Mouse (Mus musculus): ENCODE results near the gene Paqr4.

Paqr4 gene

DNA sequence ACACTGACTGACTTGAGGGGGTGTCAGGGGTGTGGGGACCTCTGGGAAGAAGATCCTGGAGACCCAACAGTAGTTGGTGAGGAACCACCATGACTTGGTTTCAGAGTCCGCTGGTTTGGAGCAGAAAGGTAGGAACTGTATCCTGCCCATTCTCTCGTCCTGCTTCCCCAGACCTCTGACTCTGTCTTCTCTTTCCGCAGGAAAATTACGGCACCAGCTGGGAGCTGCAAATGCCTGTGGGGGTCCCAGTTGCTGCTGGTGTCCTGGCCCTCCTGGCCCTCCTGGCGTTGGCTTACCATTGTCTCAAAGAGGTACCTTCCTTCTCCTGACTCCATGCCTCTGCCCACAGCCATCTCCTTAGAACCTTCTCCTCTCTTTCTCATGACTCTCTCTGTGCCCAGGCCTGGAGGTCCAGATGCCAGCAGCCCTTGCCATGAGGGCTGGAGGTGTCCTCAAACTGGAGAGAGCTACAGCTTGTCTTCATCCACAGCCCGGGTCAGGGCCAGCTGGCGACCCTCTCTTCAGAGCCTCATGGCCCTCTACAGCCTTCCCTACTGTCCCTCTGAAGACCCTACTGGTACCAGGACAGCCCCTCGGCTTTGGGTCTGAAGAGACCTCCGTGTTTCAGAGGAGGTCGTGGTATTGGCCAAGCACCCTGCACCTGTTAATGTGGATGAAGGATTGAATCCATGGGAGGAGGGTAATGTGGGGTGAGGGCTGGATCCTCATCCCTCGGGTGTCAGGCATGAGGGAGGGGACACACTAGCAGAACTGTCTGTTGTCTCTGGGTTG lies 8.9 kb upstream of the Paqr4 start:
- DNase-seq (ENCODE audit: low read depth, low spot score): peak; percentile 7

DNA sequence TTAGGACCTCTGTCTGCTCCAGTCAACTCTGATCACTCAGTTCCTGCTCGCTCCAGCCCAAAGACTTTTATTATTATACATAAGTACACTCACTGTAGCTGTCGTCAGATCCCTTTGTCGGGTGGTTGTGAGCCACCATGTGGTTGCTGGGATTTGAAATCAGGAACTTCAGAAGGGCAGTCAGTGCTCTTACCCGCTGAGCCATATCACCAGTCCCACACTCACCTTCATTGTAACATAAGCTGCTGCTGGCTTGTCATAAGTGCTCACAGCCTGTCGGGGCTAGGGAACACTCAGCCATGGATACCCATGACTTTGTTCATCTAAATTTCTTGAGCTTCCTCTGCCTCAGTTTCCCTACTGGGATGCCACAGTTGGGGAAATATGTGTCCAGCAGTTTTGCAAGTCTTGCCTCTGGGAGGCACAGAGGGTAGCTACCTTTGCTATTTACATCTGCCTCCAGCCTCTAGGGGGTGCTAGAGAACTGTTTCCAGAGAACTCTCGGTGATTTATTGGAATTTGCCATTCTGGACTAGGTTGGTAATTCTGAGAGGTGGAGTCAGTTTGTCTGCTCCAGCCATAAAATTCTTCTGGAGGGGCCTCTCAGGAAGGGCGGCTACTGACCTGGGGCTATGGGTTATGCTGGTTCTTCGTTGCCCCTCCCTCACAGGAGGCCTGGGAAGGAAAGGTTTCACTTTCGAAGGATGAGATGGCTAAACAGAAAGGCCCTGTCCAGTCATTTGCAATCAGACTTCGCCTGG lies 8.1 kb upstream of the Paqr4 start:
- DNase-seq (ENCODE audit: low read depth, low spot score): peak; percentile 92

DNA sequence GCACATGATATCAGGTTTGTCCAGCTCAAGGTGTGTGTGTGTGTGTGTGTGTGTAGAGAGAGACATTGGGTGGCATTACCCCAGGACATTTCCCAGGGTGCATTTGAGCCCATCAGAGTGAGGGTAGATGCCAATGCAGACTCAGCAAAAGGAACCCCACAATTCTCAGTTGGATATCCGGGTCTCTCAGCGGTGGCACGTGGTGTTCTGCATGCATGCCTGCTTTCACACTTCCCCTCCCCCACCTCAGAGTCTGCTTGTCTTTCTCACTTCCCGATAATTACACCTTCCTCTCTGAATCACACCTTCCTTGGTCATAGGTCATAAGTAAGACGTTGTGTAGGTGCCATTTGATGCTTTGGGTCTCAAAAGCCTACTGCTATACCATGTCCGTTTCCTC lies 7.4 kb upstream of the Paqr4 start:
- peak; percentile 92 for DNase-seq (ENCODE audit: low read depth, low spot score)

GRCm38 (mm10) chr17:23747471-23747870 lies 6.8 kb upstream of the Paqr4 start:
- peak; percentile 30 for DNase-seq (ENCODE audit: low read depth, low spot score)

GRCm38 (mm10) chr17:23746767-23747166 lies 6.1 kb upstream of the Paqr4 start:
- peak; percentile 60 for DNase-seq (ENCODE audit: low read depth, low spot score)

DNA sequence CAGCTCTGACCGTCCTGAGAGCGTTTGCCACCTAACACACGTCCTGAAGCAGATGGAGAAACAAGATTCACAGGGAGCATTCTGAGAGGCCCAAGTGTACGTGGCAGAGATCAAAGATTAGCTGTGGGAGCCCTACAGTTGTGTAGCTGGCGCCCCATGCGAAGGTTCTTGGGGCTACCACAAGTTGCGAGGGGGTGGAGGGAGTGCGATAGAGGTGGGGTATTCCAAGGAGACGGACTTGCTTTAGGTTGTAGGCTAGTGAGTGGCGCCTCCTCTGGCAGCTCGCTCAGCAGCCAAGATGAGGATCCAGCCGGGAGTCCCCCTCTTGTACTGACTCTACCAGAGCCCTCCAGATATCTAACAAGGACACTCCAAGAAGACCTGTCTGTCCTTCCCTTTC lies 5.6 kb upstream of the Paqr4 start:
- no peak for DNase-seq (ENCODE audit: low read depth, low spot score)

GRCm38 (mm10) chr17:23745301-23746251 lies 4.9 kb upstream of the Paqr4 start, which contains the start of gene Kremen2:
Gene Kremen2, minus strand, starts transcription at chr17:23745833.
- DNase-seq (ENCODE audit: low read depth, low spot score): peak; percentile 10

GRCm38 (mm10) chr17:23744651-23745050 lies 4.0 kb upstream of the Paqr4 start:
- DNase-seq (ENCODE audit: low read depth, low spot score): no peak

- DNase-seq (ENCODE audit: low read depth, low spot score): no peak
These were observed 3.4 kb upstream of the Paqr4 start for GRCm38 (mm10) chr17:23744076-23744475.

- no peak for DNase-seq (ENCODE audit: low read depth, low spot score)
These were observed 2.3 kb upstream of the Paqr4 start for GRCm38 (mm10) chr17:23742941-23743340.

DNA sequence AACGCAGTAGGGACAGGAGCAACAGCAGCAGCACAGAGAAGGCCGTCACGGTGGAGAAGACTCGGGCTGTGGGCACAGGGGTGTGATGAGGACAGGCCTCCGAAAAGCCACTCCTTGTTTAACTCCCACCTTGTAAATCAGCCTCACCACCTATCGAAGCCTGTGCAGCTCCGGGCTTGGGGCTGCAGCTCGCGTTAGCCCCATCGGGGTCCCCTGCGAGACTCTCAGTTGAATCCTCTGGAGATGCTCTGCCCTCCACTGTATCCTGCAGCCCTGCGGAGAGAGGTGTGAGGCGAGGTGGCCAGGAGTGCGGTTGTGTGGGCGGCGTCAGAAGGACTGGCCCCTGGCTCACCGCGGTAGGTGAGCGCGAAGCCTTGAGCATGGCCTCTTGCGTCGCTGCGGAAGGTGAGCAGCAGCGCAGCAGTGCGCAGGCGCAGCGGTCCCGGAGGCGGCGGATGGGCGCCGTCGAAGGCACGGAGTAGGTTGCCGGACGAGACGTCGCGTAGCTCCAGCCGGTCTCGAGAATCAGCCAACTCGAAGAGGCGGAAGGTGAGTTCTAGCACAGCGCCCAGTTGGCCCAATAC lies 1.6 kb upstream of the Paqr4 start:
- DNase-seq (ENCODE audit: low read depth, low spot score): no peak

DNA sequence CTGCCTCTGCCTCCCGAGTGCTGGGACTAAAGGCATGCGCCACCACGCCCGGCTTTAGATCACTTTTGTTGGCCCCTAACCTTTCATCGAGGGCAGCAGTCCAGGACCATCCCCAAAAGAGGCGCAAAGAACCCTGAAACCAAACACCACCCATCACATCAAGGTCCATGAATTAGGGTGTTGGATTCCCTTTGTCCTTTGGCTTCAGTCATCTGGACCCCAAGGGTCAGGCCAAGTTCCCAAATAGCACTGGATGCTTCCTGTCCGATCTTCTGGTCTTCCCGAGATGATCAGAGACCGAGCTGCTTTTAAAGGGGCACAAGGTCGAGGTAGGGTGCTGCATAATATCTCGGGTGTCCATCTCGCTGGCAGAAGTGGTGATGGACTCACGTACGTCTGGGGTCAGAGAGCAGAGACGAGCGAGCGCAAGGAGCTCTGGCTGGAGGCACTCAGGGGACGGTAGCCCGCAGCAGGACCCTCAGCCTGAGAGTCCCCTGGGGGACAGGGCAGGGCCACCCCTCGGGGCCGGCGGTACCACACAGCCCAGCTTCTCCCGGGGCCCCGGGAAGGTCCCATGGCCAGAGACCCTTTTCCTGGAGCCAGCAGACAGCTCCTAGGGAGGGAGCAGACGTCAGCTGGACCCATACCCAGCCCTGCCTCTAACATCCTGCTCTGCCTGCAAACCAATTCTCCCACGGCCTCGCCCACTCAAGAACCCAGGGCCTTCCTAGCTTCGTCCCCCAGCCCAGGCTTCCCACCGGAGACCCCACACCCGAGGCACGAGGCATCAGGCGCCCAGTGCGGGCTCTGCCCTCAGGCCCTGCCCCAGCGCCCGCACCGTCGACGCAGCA lies 917 bp upstream of the Paqr4 start:
- DNase-seq (ENCODE audit: low read depth, low spot score): no peak

- peak; percentile 83 for DNase-seq (ENCODE audit: low read depth, low spot score)
These were observed 507 bp downstream of the Paqr4 start for GRCm38 (mm10) chr17:23740136-23740584.

GRCm38 (mm10) chr17:23739202-23740135 lies 1.2 kb downstream of the Paqr4 start:
- DNase-seq (ENCODE audit: low read depth, low spot score): peak; percentile 22

DNA sequence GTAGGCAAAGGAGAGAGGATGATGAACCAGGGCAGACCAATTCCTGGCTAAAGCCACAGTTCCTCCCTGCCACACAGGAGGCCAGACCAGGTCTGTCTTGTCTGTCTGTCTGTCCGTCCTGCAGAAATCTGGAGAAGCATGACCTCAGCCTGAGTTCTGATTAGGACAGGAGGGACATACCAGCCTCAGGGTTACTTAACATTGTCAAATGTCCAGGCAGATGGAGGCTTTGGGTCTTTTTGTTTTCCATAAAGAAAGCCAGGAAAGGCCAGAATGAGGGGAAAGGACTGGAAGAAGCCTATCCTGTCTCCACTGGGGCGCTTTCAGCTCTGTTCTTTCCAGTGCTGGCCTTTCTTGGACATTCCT lies 1.8 kb downstream of the Paqr4 start:
- DNase-seq (ENCODE audit: low read depth, low spot score): no peak

GRCm38 (mm10) chr17:23737493-23738445 lies 2.9 kb downstream of the Paqr4 start:
- DNase-seq (ENCODE audit: low read depth, low spot score): peak; percentile 24

GRCm38 (mm10) chr17:23734341-23734740 lies 6.3 kb downstream of the Paqr4 start:
- no peak for DNase-seq (ENCODE audit: low read depth, low spot score)

GRCm38 (mm10) chr17:23730441-23730840 lies 10.2 kb downstream of the Paqr4 start:
- DNase-seq (ENCODE audit: low read depth, low spot score): no peak

Measured in A20 (cell line).